Mouse (Mus musculus) ES-CJ7 (cell line): Measurements from ENCODE around the gene Prss22.
A peak's percentile ranks its signal among the peaks of the same experiment; 100 is the strongest.
"Not testable (repeated sequence)": the region's sequence is repeated elsewhere in the genome, so short reads cannot be mapped to it uniquely, and the experiment has no call there.

Experiments used
- DNase-seq: peaks from one replicate; pipeline ENCODE4 v3.0.0; 2011; ENCODE audit warnings: low read depth, low spot score

Prss22 gene

GRCm38 (mm10) chr17:23995421-23995820 lies 2.5 kb downstream of the Prss22 start:
- no peak for DNase-seq

GRCm38 (mm10) chr17:23994667-23995066 lies 3.2 kb downstream of the Prss22 start:
- no peak for DNase-seq

- peak; percentile 94 for DNase-seq
Observed at GRCm38 (mm10) chr17:23993559-23994428, 4.1 kb downstream of the Prss22 start.

- DNase-seq, result no peak
Observed at GRCm38 (mm10) chr17:23992789-23993553, 4.9 kb downstream of the Prss22 start.

GRCm38 (mm10) chr17:23989802-23990201 lies 8.1 kb downstream of the Prss22 start:
- no peak for DNase-seq

GRCm38 (mm10) chr17:23984989-23985388 lies 12.9 kb downstream of the Prss22 start:
- no peak for DNase-seq

- DNase-seq, result no peak
Observed at GRCm38 (mm10) chr17:23982912-23983311, 15.0 kb downstream of the Prss22 start.

- DNase-seq, result no peak
Observed at GRCm38 (mm10) chr17:23980297-23980909, 17.5 kb downstream of the Prss22 start, which contains the start of gene Prss30. Gene Prss30 (minus strand): TSS chr17:23980566.

GRCm38 (mm10) chr17:23979471-23979870 lies 18.4 kb downstream of the Prss22 start:
- DNase-seq, result no peak

- DNase-seq, result no peak
Observed at GRCm38 (mm10) chr17:23976665-23977064, 21.2 kb downstream of the Prss22 start.

GRCm38 (mm10) chr17:23971315-23971714 lies 26.6 kb downstream of the Prss22 start:
- no peak for DNase-seq

GRCm38 (mm10) chr17:23969231-23969630 lies 28.7 kb downstream of the Prss22 start:
- peak; percentile 81 for DNase-seq

GRCm38 (mm10) chr17:23968780-23969179 lies 29.1 kb downstream of the Prss22 start:
- DNase-seq, result peak; percentile 64

GRCm38 (mm10) chr17:23966658-23967401 lies 31.1 kb downstream of the Prss22 start:
- no peak for DNase-seq

- peak; percentile 19 for DNase-seq
Observed at GRCm38 (mm10) chr17:23965805-23966425, 32.0 kb downstream of the Prss22 start.

- no peak for DNase-seq
Observed at GRCm38 (mm10) chr17:23961573-23962122, 36.3 kb downstream of the Prss22 start.

GRCm38 (mm10) chr17:23960084-23960738 lies 37.7 kb downstream of the Prss22 start:
- DNase-seq, result peak; percentile 87

- no peak for DNase-seq
Observed at GRCm38 (mm10) chr17:23955174-23955573, 42.7 kb downstream of the Prss22 start, which contains the start of gene Sbpl. Gene Sbpl (minus strand): TSS chr17:23955274.

GRCm38 (mm10) chr17:23950828-23951227 lies 47.1 kb downstream of the Prss22 start:
- not testable (repeated sequence) for DNase-seq

GRCm38 (mm10) chr17:23949068-23949467 lies 48.8 kb downstream of the Prss22 start:
- no peak for DNase-seq
